Mouse (Mus musculus): ENCODE measurements around the gene Nrxn2. TPM values are rescaled to one million over a fixed set of nuclear protein-coding genes. Genes with fewer than 3 reads are reported as not detected.

The Nrxn2 gene
- total RNA-seq, 2 experiments from 2014 or later, result 17.8 to 18.3 TPM

DNA sequence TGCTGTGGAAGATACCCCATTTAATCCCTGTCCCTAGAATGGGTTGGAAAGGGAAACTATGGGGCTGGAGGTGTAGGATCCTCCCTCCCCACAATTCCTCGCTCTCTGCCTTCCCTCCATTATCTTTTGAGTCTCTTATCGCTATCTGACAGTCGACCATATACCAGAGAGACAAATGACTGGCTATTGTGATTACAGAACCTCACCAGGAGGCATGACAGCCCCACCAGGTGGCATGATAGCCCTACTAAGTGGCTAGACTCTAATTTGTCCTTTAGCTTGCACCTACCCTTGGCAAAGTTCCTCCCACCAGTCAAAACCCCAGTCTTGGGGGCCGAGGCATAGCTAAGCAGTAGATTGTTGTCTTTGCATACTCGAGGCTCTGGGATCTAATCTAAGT, 30.2 kb downstream of the Nrxn2 start:
- no peak for DNase-seq (ENCODE audit: low spot score in 2 of 2)

DNA sequence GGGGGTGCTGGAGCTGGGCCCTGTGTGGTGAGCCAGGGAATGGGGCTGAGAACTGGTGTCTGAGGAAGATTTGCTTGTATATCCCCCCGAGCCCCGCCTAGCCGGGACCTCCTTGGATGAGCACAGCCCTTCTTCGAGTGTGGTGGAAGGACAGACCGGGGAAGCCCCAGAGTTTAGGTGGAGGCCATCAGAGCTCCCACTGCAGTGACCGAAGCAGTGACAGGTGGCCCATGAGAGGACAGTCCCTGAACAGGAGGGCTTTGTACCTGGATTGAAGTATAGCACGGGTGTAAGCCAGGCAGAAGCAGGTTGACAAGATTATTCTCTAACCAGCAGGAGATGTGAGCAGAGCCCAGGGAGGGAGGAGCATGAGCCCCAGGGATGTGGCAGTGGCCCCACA, 31.3 kb downstream of the Nrxn2 start:
- DNase-seq (ENCODE audit: low spot score in 2 of 2), result no peak

- DNase-seq (ENCODE audit: low spot score in 2 of 2), result peak in 1 of 2 experiments; percentile 36
These were observed 33.5 kb downstream of the Nrxn2 start for GRCm38 (mm10) chr19:6452030-6452494.

- DNase-seq (ENCODE audit: low spot score in 2 of 2), result no peak
These were observed 34.3 kb downstream of the Nrxn2 start for GRCm38 (mm10) chr19:6452672-6453310.

- no peak for DNase-seq (ENCODE audit: low spot score in 2 of 2)
These were observed 34.8 kb downstream of the Nrxn2 start for GRCm38 (mm10) chr19:6453349-6453748.

DNA sequence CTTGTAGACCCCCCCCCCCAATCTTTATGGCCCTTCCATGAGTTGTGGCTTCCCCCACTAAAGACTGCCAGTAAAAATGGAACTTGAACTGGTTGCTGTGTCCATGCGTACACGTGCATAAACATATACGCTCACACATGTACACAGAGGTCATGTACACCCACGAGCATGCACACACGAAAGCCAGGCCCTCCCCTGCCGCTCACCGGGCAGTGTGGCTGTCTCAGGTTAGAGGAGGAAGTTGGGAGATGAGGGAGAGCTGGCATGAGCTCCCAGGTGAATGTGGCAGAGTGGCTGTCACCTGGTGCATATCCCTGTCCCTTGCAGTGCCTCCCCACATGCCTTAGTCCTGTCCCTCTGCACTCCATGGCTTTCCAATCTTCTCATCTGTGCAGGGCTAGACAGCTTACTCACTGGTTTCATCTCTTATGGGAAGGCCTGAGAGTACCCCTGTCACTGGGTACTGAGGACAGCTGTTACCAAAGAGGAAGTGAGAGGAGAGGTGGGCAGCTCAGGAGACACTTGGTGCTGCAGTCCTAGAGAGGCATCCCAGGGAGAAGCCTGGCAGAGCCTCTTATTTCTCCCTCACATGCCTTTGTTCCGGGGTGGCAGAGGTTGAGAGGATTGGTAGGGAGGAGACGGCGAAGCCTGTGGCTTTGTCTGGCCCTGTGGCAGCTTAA, 35.6 kb downstream of the Nrxn2 start:
- no peak for DNase-seq (ENCODE audit: low spot score in 2 of 2)

GRCm38 (mm10) chr19:6459504-6459903, 41.0 kb downstream of the Nrxn2 start:
- DNase-seq (ENCODE audit: low spot score in 2 of 2), result no peak

GRCm38 (mm10) chr19:6462841-6463240, 44.3 kb downstream of the Nrxn2 start:
- no peak for DNase-seq (ENCODE audit: low spot score in 2 of 2)

GRCm38 (mm10) chr19:6464306-6465071, 46.0 kb downstream of the Nrxn2 start:
- DNase-seq (ENCODE audit: low spot score in 2 of 2), result no peak

DNA sequence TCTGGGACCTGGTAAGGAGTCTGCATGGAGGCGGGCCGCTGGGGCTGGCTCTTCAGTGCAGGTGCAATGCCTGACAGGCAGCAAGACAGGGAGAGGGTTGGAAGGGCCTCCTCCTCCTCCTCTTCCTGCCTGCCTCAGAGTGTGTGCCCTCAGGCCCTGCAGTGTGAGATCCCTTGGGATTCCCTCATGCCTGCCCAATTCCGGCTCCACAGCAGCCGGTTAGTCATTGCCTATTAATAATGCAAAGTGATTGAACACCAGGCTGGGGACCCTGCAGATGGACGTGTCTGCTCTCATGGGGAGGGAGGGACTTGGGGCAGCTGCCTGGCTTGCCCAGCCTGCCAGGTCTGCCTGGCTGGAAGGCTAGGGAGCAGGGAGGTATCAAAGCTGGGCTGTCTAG, 46.6 kb downstream of the Nrxn2 start:
- no peak for DNase-seq (ENCODE audit: low spot score in 2 of 2)

GRCm38 (mm10) chr19:6466945-6467344, 48.4 kb downstream of the Nrxn2 start:
- no peak for DNase-seq (ENCODE audit: low spot score in 2 of 2)

GRCm38 (mm10) chr19:6467374-6467979, 48.9 kb downstream of the Nrxn2 start:
- DNase-seq (ENCODE audit: low spot score in 2 of 2), result no peak

GRCm38 (mm10) chr19:6471630-6472029, 53.1 kb downstream of the Nrxn2 start:
- DNase-seq (ENCODE audit: low spot score in 2 of 2), result no peak

GRCm38 (mm10) chr19:6472821-6473220, 54.3 kb downstream of the Nrxn2 start:
- DNase-seq (ENCODE audit: low spot score in 2 of 2), result no peak

- DNase-seq (ENCODE audit: low spot score in 2 of 2), result no peak
These were observed 56.2 kb downstream of the Nrxn2 start for GRCm38 (mm10) chr19:6474706-6475105.

GRCm38 (mm10) chr19:6475129-6475528, 56.6 kb downstream of the Nrxn2 start:
- no peak for DNase-seq (ENCODE audit: low spot score in 2 of 2)

DNA sequence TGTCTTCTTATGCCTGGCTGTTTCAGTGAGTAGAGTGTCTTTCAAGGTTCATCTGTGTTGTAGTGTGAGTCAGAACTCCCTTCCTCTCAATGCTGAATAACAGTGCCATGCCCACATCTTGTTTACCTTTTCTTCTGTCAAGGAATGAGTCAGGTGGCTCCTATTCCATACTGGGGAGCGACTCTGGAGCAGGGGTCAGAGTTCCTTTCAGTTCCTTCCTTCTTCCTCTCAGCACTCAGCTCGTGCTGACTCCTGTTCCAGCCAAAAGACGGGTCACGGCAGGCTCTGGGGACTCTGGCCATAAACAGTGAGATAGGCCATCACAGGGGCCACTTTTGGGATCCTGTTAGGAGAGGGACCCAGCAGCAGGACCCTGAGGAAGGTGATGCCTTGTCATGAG, 58.5 kb downstream of the Nrxn2 start:
- DNase-seq (ENCODE audit: low spot score in 2 of 2), result no peak

- no peak for DNase-seq (ENCODE audit: low spot score in 2 of 2)
These were observed 60.0 kb downstream of the Nrxn2 start for GRCm38 (mm10) chr19:6478566-6478965.

DNA sequence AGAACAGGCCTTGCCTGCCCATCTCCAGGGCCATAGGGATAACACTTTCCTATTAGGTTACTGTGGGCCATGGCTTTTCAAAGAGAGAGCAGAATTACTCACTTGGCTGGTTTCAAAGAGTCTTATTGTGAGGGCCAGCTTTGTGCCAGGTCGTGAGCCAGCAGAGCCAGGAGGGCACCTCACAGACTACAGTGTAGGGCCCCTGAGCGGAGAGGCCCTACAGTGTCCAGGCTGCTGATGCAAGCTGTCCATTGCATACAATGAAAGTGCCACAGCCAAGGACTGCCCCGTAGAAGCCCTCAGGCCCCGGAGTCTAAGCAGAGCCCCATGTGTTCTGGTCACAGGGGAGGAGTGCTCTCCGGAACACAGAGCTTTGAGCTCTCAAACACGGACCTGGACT, 64.4 kb downstream of the Nrxn2 start:
- no peak for DNase-seq (ENCODE audit: low spot score in 2 of 2)

GRCm38 (mm10) chr19:6485059-6485630, 66.6 kb downstream of the Nrxn2 start:
- DNase-seq (ENCODE audit: low spot score in 2 of 2), result no peak

GRCm38 (mm10) chr19:6489030-6489429, 70.5 kb downstream of the Nrxn2 start:
- DNase-seq (ENCODE audit: low spot score in 2 of 2), result peak; percentile 65 to 81

Measured in adrenal gland, postnatal 4 days (tissue).